Mouse (Mus musculus): Measurements from ENCODE around the gene Isg15. TPM values are rescaled to one million over a fixed set of nuclear protein-coding genes. Genes with fewer than 3 reads are reported as not detected.
A peak's percentile ranks its signal among the peaks of the same experiment; 100 is the strongest.

Gene Isg15
- polyA plus RNA-seq, 1 experiment from 2014 or later = 0.89 TPM

- Histone ChIP-seq H3K36me3 (peaks cover 30% of the 10 kb centered on the region), H3K4me3 (peak within 1 kb of the TSS; percentile 96), H3K4me1 (peaks cover 44% of the 10 kb centered on the region), H3K27me3 (replicated peaks) (no peaks in the 10 kb centered on the region), H3K4me2 (replicated peaks) (peak within 1 kb of the TSS; percentile 88), H3K9me3 (no peaks in the 10 kb centered on the region), H3K27ac (peak within 1 kb of the TSS; percentile 92), H3K9ac (peak within 1 kb of the TSS; percentile 92)
- WGBS = under 1% methylated on average over 56 of the region's 88 CpGs
- ATAC-seq (ENCODE audit: low FRiP score, low read depth) = peak; percentile 75
Observed at GRCm38 (mm10) chr4:156197131-156197828, 3.3 kb downstream of the Isg15 start, which contains the start of gene Agrn. Gene Agrn (minus strand): TSS chr4:156197488.

- WGBS = 4% methylated on average over 35 of the region's 35 CpGs
- Histone ChIP-seq H3K9me3 (no peaks in the 10 kb centered on the region), H3K4me1 (peaks cover 54% of the 10 kb centered on the region), H3K9ac (peak overlapping the region; percentile 92), H3K36me3 (peaks cover 41% of the 10 kb centered on the region), H3K4me3 (peak overlapping the region; percentile 96), H3K27me3 (replicated peaks) (no peaks in the 10 kb centered on the region), H3K4me2 (replicated peaks) (peak overlapping the region; percentile 88), H3K27ac (peak overlapping the region; percentile 75)
- ATAC-seq (ENCODE audit: low FRiP score, low read depth) = 0 out of 2 replicates have a peak, but pooled peaks have one; percentile 0
Observed at GRCm38 (mm10) chr4:156195927-156196870, 4.4 kb downstream of the Isg15 start.

DNA sequence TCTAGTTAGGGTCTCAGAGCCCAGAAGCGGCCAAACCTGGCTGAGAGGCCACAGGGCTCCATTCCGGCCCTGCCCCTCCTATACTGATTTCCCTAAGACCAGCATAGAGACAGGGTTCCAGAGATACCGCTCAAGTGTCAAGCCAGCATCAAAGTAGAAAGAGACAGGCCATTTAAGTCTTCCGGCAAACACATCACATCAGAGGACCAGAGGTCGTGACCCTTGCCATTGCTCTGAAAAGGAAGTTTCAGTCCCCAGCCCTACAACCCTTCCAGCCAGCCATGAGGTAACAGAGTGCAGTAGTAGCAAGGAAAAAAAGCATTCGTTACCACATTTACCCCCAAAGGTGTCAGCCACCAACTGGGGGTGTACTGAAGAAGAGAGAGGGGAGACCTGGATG is 6.3 kb downstream of the Isg15 start:
- WGBS = 32% methylated on average over 6 of the region's 6 CpGs
- Histone ChIP-seq H3K4me3 (peak overlapping the region; percentile 96; the same call in 1 of the 2 replicates), H3K27me3 (replicated peaks) (no peaks in the 10 kb centered on the region), H3K9ac (peak overlapping the region; percentile 92), H3K4me1 (peaks cover 72% of the 10 kb centered on the region), H3K4me2 (replicated peaks) (peak overlapping the region; percentile 88), H3K9me3 (no peaks in the 10 kb centered on the region), H3K27ac (no peak overlapping the region), H3K36me3 (peaks cover 52% of the 10 kb centered on the region)
- ATAC-seq (ENCODE audit: low FRiP score, low read depth) = no peak

- H3K4me3 ChIP-seq = no peak overlapping the region
- peaks cover 77% of the 10 kb centered on the region for H3K4me1 ChIP-seq
- no peaks in the 10 kb centered on the region for H3K27me3 ChIP-seq (replicated peaks)
- peak overlapping the region; percentile 88 for H3K4me2 ChIP-seq (replicated peaks)
- peaks cover 52% of the 10 kb centered on the region for H3K36me3 ChIP-seq
- H3K27ac ChIP-seq = no peak overlapping the region
- H3K9ac ChIP-seq = peak overlapping the region; percentile 92
- 71% methylated on average over 5 of the region's 5 CpGs for WGBS
- ATAC-seq (ENCODE audit: low FRiP score, low read depth) = no peak
- H3K9me3 ChIP-seq = no peaks in the 10 kb centered on the region
Observed at GRCm38 (mm10) chr4:156193906-156194305, 6.7 kb downstream of the Isg15 start.

DNA sequence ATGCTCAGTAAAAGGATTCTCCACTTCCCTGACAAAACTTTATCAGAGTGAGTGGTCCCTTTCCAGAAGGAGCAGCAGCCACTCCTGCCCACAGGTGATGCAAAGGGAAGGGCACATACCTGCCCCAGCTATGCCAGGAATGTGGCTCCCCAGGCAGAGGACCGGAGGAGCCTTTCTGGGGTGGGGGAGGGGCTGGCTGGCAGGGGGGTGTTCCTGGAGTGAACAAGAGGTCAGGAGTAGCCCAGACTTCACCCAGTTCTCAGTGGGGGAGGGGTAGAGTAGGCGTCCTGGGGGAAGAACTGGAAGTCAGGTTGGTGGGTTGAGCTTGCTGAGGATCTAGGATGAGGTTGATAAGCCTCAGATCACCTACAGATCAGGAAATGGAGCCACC is 7.4 kb downstream of the Isg15 start:
- H3K27me3 ChIP-seq (replicated peaks) = no peaks in the 10 kb centered on the region
- peak overlapping the region; percentile 88; the same call in 1 of the 2 replicates for H3K4me2 ChIP-seq (replicated peaks)
- WGBS = 19% methylated on average over 2 of the region's 2 CpGs
- no peak for ATAC-seq (ENCODE audit: low FRiP score, low read depth)
- H3K36me3 ChIP-seq = peaks cover 52% of the 10 kb centered on the region
- H3K4me3 ChIP-seq = no peak overlapping the region
- H3K27ac ChIP-seq = no peak overlapping the region
- H3K9ac ChIP-seq = no peak overlapping the region
- no peaks in the 10 kb centered on the region for H3K9me3 ChIP-seq
- H3K4me1 ChIP-seq = peaks cover 84% of the 10 kb centered on the region

DNA sequence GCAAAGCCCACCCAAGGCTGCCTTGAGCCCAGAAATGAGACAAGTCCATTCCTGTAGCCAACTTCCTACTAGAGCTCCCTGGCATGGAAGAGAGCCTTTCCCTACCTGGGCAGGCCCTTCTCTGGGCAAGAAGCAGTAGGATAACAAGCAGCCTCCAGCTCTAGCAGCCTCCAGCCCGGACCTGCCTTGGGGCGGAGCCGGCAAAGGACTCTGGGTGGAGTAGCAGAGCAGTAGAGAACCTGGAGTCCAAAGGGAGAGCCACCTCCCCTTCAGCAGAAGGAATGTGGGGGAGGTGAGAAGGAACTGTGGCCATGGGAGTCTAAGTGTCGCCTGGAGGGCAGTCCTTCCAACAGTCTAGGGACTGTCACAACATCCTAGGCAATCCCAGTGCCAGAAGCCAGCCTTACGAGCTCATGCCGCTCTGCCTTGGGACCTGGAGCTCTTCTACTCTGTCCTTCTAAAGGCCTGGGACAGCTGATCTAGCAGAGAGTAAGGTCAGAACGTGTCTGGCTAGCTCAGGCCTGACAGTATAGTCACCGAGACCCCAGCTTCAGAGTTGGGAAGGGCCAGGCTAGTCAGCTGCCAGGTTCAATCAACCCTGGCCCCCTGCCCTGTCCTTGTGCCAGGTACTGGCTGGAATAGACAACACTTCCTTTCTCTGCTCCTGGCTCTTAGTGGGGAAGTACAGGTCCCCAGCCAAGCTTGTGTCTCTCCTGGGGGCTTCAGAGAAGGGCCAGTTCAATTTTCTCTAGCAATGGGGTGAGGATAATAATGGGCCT is 8.0 kb downstream of the Isg15 start:
- peaks cover 90% of the 10 kb centered on the region for H3K4me1 ChIP-seq
- 0 out of 2 replicates have a peak overlapping the region, but pooled peaks have one; percentile 20 for H3K27ac ChIP-seq
- H3K4me3 ChIP-seq = no peak overlapping the region
- no peak overlapping the region for H3K9ac ChIP-seq
- no peak for ATAC-seq (ENCODE audit: low FRiP score, low read depth)
- peak overlapping the region; percentile 27 for H3K4me2 ChIP-seq (replicated peaks)
- H3K9me3 ChIP-seq = no peaks in the 10 kb centered on the region
- no peaks in the 10 kb centered on the region for H3K27me3 ChIP-seq (replicated peaks)
- WGBS = 55% methylated on average over 8 of the region's 8 CpGs
- H3K36me3 ChIP-seq = peaks cover 52% of the 10 kb centered on the region

DNA sequence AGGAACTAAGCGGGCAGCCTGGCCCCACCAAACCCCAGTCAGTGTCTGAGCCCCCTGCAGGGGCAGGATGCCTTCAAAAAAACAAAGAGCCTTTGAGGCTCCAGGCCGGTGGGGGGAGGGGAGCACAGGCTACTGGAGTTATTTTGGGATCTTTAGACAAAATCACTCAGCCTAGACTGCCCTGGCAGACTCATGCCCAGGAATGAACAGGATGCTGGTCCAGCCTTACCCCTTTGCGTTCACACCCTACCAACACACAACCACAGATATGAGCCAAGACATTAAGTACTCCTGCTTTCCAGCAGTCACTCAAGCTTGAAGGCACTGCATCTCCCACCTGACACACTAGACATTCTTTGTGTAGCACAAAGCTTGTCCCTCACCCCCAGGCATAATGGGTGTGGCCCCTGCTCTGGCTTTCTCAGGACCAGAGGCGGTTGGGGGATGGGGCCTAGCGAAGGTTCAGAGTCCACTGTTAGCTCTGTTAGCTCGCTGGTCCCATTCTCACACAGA is 11.8 kb downstream of the Isg15 start:
- Histone ChIP-seq H3K36me3 (peaks cover 51% of the 10 kb centered on the region), H3K27ac (peak overlapping the region; percentile 75), H3K27me3 (replicated peaks) (no peaks in the 10 kb centered on the region), H3K4me3 (no peak overlapping the region), H3K4me1 (peaks cover 98% of the 10 kb centered on the region), H3K9ac (peak overlapping the region; percentile 2; the same call in 1 of the 2 replicates), H3K4me2 (replicated peaks) (peak overlapping the region; percentile 47), H3K9me3 (no peaks in the 10 kb centered on the region)
- peak; percentile 64 for ATAC-seq (ENCODE audit: low FRiP score, low read depth)
- 5% methylated on average over 6 of the region's 6 CpGs for WGBS

DNA sequence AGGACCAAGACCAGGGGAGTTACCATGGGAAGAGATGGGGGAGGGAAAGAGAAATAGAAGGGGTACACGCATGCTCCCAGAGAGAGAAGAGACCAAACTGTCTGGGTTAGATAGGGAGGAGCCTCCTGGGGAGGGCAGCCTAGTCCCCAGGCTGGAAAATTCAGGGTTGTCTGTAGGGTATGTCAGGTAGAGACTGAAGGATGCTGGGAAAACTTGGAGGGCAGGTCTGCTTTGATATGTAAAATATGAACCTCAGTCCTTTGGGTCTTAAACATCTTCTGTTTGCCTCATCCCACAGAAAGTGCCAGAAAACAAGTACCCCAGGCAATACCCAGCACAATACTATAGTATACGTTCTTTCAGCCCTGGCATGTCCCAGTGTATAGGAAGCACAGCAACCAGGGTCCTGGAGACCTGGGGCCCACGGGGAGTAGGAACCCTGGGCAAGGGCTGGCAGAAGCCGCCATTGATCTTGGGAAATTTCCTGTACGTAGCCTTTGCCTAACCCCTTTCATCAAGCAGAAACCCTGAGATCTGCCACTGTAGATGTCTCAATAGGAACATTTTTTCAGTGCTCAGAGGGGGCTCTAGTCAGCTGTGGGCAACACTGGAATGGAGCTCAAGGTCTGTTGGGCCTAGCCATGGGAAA is 12.3 kb downstream of the Isg15 start:
- H3K4me2 ChIP-seq (replicated peaks) = peak overlapping the region; percentile 47
- peaks cover 50% of the 10 kb centered on the region for H3K36me3 ChIP-seq
- H3K4me3 ChIP-seq = no peak overlapping the region
- ATAC-seq (ENCODE audit: low FRiP score, low read depth) = 0 out of 2 replicates have a peak, but pooled peaks have one; percentile 2
- H3K9ac ChIP-seq = peak overlapping the region; percentile 2; the same call in 1 of the 2 replicates
- H3K27me3 ChIP-seq (replicated peaks) = no peaks in the 10 kb centered on the region
- H3K27ac ChIP-seq = peak overlapping the region; percentile 75
- whole genome bisulfite sequencing = 38% methylated on average over 5 of the region's 5 CpGs
- H3K9me3 ChIP-seq = no peaks in the 10 kb centered on the region
- peaks cover 98% of the 10 kb centered on the region for H3K4me1 ChIP-seq

DNA sequence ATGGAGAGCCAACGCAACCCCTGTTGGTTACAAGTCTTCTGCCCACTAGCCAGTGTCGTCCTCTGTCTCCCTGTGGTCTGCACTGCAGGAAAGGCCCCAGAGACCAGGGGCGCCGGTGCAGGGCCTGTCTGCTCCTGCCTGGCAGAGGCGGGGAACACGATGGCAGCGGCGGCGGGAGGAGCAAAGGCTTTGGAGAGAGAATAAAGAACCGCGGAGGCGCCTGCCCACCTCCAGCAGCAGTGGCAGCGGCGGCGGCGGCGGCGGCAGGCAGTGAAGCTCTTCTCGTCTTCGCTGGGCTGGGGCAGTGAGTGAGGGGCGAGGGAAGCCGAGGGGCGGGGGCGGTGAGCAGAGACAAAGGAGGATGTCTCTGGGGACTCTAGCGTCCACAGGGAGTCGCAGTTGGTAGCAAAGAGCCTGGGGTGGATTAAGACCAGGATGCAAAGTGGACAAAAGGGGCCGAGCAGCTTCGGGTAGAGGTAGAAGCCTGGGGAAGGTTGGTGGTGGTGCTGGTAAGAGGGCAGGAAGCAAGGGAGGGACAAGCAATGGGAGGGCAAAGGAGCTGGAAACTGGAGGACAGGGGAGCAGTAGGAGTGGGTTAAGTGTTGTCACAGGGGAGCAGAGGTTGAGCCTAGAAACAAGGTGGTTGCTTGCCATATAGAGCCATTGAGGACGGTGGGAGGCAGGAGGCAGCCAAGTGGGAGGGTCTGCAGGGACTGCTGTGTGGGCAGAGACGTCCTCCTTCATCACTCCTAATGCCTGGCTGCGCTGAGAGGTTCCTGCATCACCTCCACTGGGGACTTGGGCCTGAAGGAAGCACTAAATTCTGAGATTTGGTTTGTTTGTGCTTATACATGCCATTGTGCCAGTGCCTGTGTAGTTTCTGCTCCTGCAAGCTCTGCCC is 14.4 kb downstream of the Isg15 start:
- peak overlapping the region; percentile 39 for H3K4me3 ChIP-seq
- H3K4me2 ChIP-seq (replicated peaks) = peak overlapping the region; percentile 70
- H3K27ac ChIP-seq = peak overlapping the region; percentile 92
- ATAC-seq (ENCODE audit: low FRiP score, low read depth) = peak; percentile 39
- WGBS = 6% methylated on average over 31 of the region's 31 CpGs
- peaks cover 98% of the 10 kb centered on the region for H3K4me1 ChIP-seq
- H3K27me3 ChIP-seq (replicated peaks) = no peaks in the 10 kb centered on the region
- H3K9ac ChIP-seq = peak overlapping the region; percentile 65
- H3K9me3 ChIP-seq = no peaks in the 10 kb centered on the region
- H3K36me3 ChIP-seq = peaks cover 47% of the 10 kb centered on the region

- Histone ChIP-seq H3K36me3 (peaks cover 46% of the 10 kb centered on the region), H3K9ac (peak overlapping the region; percentile 65), H3K4me1 (peaks cover 91% of the 10 kb centered on the region), H3K9me3 (no peaks in the 10 kb centered on the region), H3K27ac (peak overlapping the region; percentile 92), H3K4me2 (replicated peaks) (peak overlapping the region; percentile 70), H3K27me3 (replicated peaks) (no peaks in the 10 kb centered on the region), H3K4me3 (peak overlapping the region; percentile 39)
- 76% methylated on average over 13 of the region's 13 CpGs for WGBS
- ATAC-seq (ENCODE audit: low FRiP score, low read depth) = no peak
Observed at GRCm38 (mm10) chr4:156185456-156185949, 15.1 kb downstream of the Isg15 start.

Measured in neural tube, embryonic 12.5 days (tissue).